Mouse (Mus musculus) layer of hippocampus, adult 9-11 months (tissue): Measurements from ENCODE around the gene Pax3.

ENCODE experiments used
- DNase-seq: peaks from one replicate; pipeline ENCODE4 v3.0.0; 2022

The Pax3 gene

DNA sequence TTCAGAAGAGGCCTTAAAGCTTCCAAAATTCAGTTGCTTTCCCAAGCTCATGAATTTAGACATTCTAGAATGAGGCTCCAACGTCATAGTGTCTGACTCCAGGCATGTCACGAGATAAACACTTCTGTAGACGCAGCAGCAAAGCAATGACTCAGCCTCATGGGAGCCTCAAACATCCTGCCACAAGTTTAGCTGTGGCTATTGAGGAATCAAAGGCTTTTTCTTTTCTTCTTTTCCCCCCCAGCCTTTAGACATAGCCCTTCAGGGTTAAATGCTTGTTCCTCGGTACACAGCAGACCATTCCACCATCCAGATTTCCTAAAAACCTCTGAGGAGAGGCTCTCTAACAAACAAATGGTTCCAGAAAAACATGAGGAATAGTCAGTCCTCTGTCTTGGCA lies 139.0 kb downstream of the Pax3 start:
- DNase-seq = no peak

DNA sequence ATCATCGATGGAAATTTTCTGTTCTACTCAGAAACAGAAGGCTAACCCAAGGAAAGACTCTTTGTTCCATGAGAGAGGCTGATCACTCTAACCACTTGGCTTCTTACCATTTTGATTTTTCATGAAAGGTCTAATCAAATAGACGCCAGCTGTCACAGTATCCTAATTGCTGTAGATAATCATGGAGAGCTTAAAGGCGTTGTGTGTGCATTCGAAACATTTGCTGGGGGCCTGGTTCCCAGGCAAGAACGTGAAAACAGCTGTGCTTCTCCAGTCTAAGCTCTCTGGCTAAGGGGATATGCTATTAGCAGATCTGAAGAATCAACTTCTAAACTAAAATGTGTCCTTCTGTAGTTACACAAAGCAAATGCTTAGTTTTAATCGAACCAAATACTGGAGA lies 143.3 kb downstream of the Pax3 start:
- no peak for DNase-seq
